Mouse (Mus musculus) kidney, postnatal 14 days (tissue): ENCODE data around the gene Sox13.
A peak's percentile ranks its signal among the peaks of the same experiment; 100 is the strongest.

Experiments used
- DNase-seq: peaks from one replicate; pipeline ENCODE4 v3.0.0; 2022; ENCODE audit warnings: mixed read lengths

Sox13 gene

DNA sequence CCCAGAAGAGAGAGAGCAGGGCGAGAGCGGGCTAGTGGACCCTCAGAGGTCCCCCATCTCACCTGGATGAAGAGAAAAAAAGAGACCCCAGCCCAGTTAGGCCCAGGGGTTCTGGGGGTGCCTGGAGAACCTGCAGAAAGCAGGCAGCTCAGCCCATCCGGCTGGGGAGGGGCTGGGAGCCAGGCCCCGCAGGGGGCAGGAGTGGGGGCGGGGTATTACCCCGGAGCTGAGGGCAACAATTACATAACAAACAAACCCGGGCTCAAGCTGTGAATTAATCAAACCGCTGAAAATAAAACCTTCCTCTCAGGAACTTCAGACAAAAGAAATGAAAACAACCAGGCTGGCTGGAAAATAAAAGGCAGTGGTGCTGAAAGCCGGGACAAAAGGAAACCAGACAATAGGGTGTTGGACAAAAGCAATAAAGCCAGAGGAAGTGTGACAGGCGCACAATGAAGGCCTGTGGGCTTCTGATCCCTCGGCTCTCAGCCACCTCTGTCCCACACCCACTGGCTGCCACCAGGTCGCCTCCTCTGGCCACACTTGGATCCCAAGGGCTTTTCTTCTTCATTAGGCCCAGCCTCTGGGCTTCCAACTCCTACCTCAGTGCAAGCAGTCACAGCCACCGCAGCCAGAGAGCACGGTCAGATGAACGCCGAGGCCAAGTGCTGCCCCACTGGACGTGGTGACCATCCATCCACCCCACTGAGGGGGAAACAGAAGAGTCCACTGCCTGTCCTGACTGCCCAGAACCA lies 26.5 kb downstream of the Sox13 start:
- DNase-seq, result peak; percentile 63

DNA sequence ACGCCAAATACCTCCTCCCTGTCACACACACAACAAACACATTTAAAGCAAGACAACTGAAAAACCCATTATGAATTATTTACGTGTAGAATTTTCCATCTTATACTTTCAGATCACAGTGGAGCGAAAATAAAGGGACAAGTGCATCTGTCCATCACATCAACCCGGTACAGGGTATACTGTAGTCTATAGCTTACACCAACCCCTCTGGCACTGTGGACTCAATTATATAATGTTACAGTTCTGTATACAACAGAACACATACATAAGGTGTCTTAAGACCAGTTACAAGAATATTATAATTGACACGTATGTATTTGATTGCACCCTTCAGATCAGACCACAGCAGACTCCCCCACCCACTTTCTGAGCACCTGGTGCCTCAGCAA lies 27.1 kb downstream of the Sox13 start:
- no peak for DNase-seq

- no peak for DNase-seq
Measured at GRCm38 (mm10) chr1:133396693-133397092, 27.5 kb downstream of the Sox13 start.

- DNase-seq, result no peak
Measured at GRCm38 (mm10) chr1:133394702-133395101, 29.5 kb downstream of the Sox13 start.

GRCm38 (mm10) chr1:133387539-133388268 lies 36.5 kb downstream of the Sox13 start:
- DNase-seq, result no peak

DNA sequence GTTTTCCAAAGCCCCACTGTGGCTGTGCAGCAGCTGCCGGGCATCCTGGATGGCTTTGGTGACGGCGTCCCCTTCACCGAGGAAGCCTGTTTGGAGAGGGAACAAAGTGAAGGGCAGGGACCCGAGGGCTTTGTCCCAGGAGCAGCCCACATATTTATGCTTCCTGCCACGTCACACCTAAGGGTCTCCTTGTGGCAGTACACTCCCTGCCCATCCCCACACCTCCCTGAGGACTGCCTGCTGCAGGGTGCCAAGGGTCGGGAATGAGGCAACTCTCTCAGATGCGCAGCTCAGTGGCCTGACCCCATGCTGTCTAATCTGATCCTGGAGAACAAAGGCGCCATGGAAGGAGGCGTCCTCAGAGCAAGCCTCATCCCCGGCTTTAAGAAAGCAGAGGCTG lies 38.0 kb downstream of the Sox13 start:
- no peak for DNase-seq

DNA sequence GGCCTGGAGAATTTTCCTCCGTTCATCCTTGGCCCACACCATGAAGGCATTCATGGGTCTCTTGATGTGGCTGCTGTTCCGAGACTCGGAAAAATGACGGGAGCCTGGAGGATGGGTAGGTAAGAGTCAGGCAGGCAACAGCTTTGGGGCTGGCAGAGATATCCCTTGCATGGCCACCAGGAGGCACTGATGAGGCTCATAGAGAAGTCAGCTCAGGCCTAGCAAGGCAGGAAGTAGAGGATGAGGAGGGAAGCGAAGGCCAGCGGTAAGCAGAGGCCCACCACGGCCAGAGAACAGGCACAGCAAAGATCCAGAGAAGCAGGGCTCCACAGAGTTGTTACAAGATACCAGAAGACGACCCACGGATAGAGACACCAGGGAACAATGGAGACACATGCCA lies 38.7 kb downstream of the Sox13 start:
- DNase-seq, result peak; percentile 77

GRCm38 (mm10) chr1:133383157-133383783 lies 40.9 kb downstream of the Sox13 start:
- DNase-seq, result no peak

DNA sequence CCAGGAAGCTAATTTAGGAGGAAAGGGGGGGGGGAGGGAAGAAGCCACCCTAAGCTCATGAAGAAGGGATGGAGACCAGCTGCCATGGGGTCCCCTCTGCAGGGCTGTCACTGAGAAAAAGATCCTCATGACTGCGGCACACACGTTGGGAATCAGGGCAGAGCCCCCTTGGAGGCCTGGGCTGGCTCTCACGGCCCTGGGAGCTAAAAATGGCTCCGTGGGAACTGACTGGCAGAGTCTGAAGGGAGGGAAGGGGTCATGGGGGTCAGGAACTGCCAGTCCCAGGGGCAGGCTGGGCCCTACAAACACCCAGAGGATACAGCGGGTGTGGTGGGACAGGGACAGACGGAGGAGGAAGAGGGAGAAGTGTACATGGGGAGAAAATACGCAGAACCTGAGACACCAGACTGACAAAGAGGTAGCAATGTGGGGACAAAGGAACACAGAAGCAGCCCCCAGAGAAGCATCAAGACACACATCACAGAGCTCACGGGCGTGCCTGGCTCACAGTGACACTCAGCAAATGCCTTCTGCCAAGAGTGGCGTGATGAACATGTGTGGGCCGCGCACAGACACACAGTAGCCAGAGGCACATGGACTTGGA lies 41.5 kb downstream of the Sox13 start:
- no peak for DNase-seq

DNA sequence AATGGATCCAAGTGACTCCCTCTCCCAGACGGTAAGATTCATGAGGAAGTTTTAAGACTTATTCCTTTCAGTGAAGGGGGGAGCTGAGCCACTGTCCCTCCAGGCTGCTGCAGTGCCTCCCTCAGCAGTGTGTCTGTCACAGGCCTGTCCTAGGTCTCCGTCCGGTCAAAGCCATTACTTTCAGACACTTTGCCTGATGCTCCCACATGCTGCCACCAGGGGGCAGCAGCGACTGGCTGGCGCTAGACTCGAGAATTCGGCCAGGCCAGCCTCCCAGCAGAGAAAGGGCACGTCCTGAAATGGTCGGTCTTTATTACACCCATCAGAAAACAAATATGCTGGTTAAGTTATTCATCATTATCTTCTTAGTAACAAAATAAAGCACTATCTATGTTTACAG lies 42.2 kb downstream of the Sox13 start:
- peak; percentile 82 for DNase-seq

- peak; percentile 67 for DNase-seq
Measured at GRCm38 (mm10) chr1:133380347-133381065, 43.7 kb downstream of the Sox13 start.

- no peak for DNase-seq
Measured at GRCm38 (mm10) chr1:133379986-133380320, 44.2 kb downstream of the Sox13 start.

GRCm38 (mm10) chr1:133379254-133379985 lies 44.8 kb downstream of the Sox13 start:
- DNase-seq, result peak; percentile 42

- DNase-seq, result no peak
Measured at GRCm38 (mm10) chr1:133377547-133377946, 46.6 kb downstream of the Sox13 start.

DNA sequence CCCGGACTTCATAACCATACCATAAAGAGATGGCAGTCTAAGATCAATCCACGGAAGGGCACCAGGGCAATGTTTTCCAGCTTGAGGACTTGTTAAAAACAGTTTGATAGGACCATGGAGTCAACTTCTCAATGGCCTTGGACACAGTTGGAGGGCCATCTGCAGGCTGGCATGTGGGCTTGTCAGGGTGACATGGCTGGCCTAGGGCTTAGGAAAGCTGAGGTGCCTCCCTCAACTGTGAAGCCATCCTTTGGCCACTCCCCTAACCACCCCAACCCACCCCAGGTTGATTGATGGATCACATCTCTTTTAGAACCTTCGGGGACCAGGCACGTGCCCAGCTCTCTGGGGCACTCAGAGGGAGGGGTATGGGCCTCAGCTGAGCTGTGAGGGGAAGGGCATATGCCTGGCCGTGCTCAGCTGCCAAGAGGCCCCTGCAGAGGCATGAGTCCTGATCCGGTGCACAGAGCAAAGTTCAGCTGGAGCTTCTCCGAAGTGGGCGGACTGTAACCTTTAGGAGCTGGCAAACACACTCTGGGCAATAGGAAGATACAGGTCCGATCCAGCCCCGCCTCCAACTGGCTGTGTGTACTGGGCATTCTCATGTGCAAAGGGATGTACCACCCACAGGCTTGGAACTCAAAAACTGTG lies 48.4 kb downstream of the Sox13 start:
- peak; percentile 86 for DNase-seq

GRCm38 (mm10) chr1:133372113-133372512 lies 52.1 kb downstream of the Sox13 start:
- DNase-seq, result no peak

GRCm38 (mm10) chr1:133371431-133371830 lies 52.7 kb downstream of the Sox13 start:
- no peak for DNase-seq

GRCm38 (mm10) chr1:133370352-133370751 lies 53.8 kb downstream of the Sox13 start:
- DNase-seq, result no peak

GRCm38 (mm10) chr1:133368644-133369043 lies 55.5 kb downstream of the Sox13 start:
- no peak for DNase-seq

- DNase-seq, result no peak
Measured at GRCm38 (mm10) chr1:133367606-133368488, 56.3 kb downstream of the Sox13 start.
